Mouse (Mus musculus) heart, embryonic 15.5 days (tissue): ENCODE measurements around the gene Prkg1. TPM values are rescaled to one million over a fixed set of nuclear protein-coding genes. Genes with fewer than 3 reads are reported as not detected.

ENCODE experiments used
- ATAC-seq: fragments of 200-750 bp; cut with Nextera tagmentation; replicated peaks from 2 replicates; pipeline ENCODE4 v1.8.0; 2017; ENCODE audit warnings: low read depth, moderate TSS enrichment; ENCODE audit not compliant: insufficient number of reproducible peaks, insufficient read depth, low FRiP score
- H3K27ac ChIP-seq: fragments of 300-500 bp; sonication (generic); 2 replicates; pipeline ENCODE4 v1.5.1; 2015; ENCODE audit warnings: mild to moderate bottlenecking, inconsistent platforms
- H3K27me3 ChIP-seq: fragments of 300-500 bp; sonication (generic); 2 replicates; pipeline ENCODE4 v1.6.1; 2015; ENCODE audit warnings: inconsistent platforms
- H3K36me3 ChIP-seq: fragments of 300-500 bp; sonication (generic); 2 replicates; pipeline ENCODE4 v1.6.1; 2015; ENCODE audit warnings: mild to moderate bottlenecking, inconsistent platforms
- H3K4me1 ChIP-seq: fragments of 300-500 bp; sonication (generic); replicated peaks from 2 replicates; pipeline ENCODE4 v1.6.1; 2015; ENCODE audit warnings: inconsistent platforms
- H3K4me2 ChIP-seq: fragments of 300-500 bp; sonication (generic); 2 replicates; pipeline ENCODE4 v1.6.1; 2015; ENCODE audit warnings: inconsistent platforms, mild to moderate bottlenecking, moderate library complexity
- H3K4me3 ChIP-seq: fragments of 300-500 bp; sonication (generic); 2 replicates; pipeline ENCODE4 v1.5.1; 2015; ENCODE audit warnings: mild to moderate bottlenecking, inconsistent platforms
- H3K9ac ChIP-seq: fragments of 300-500 bp; sonication (generic); 2 replicates; pipeline ENCODE4 v1.6.1; 2015; ENCODE audit warnings: mild to moderate bottlenecking, inconsistent platforms
- H3K9me3 ChIP-seq: fragments of 300-500 bp; sonication (generic); replicated peaks from 2 replicates; pipeline ENCODE4 v1.6.1; 2016; ENCODE audit warnings: inconsistent platforms
- WGBS: fragments of 180-500 bp; shearing (Covaris S2); methylation state at CpG from one replicate; pipeline ENCODE4 v1.1.7; 2015; ENCODE audit warnings: mixed read lengths; 5-methylcytosine and 5-hydroxymethylcytosine counted together
- polyA plus RNA-seq: library from polyadenylated mRNA; unstranded; fragments of >200 nt; fragmentation: Nextera tagmentation; extraction: Ambion mirVana; gene quantifications from 2 replicates; pipeline ENCODE4 v1.2.1, GENCODE M21; 2015

The Prkg1 gene
- polyA plus RNA-seq, 1 experiment from 2014 or later = 6.0 TPM

DNA sequence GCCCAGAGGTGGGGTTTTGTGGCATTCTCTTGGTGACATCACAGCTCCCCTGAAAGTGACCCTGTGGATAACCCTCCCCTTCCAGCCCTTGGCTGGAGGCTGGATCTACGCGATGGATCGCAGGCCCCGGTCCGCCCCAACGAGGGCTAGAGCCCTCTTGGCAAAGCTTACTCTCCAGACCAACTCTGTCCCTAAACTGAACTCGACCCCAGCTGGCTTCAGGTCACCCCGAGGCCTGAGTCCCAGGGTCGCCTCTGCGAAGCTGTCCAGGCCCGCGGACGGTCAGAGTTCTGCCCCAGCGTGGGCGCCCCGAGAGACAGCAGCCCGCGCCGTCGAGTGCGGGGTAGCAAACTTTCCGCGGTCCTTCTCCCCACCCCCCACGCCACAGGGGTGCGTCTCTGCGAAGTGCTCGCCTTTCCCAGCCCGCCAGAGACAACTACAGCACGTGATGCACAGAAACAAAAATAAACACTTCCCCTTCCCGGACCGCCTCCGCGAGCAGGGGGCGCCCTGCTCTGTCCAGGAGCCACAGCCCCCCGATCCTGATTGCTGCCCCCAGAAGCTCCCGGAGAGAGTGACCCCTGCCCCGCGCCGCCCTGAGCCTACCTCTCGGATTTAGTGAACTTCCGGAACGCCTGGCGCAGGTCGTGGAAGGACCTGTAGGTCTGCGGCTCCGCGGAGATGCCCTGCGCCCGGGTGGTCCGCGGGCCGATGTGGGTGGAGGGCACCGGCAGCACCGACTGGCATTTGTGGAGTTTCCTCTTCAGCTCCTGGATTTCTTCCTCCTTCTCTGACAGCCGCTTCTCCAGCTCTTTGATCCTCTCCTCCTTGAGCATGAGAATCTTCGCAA is 657 bp downstream of the Prkg1 start:
- peak overlapping the region; percentile 88 for H3K4me3 ChIP-seq
- H3K4me1 ChIP-seq = peaks cover 21% of the 10 kb centered on the region
- H3K27ac ChIP-seq = peak overlapping the region; percentile 95
- no peaks in the 10 kb centered on the region for H3K9me3 ChIP-seq
- no peaks in the 10 kb centered on the region for H3K27me3 ChIP-seq
- ATAC-seq = peak; percentile 70
- H3K36me3 ChIP-seq = no peaks in the 10 kb centered on the region
- peak overlapping the region; percentile 84 for H3K9ac ChIP-seq
- WGBS = under 1% methylated on average over 56 of the region's 56 CpGs
- peak overlapping the region; percentile 85 for H3K4me2 ChIP-seq

DNA sequence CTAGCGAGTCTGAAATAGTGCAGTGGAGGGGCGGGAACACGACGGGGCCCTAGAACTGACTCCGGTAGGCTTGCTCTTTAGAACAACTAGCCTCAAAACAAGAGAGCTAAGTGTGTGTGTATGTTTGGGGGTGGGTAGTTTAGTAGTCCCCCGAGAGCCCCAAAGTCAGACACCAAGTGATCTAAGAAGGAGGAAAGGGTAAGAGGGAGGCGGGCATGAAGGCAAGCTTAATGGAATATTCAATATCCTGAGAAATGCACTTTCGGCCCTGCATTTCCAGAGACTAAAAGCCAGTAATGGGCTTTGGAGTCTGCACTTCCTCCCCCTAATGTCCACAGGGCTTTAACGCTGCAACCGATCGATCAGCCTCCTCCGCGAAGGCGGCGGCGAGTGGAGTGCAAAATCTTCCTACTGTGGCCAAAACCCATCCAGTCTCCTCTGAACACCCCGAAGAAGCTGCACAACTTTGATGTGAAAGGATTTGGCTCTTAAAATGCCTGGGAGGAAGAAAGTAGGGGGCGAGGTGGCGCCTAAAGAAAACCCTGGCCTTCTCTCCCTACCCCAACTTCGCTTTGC is 1.5 kb downstream of the Prkg1 start:
- Histone ChIP-seq H3K27me3 (no peaks in the 10 kb centered on the region), H3K4me1 (peaks cover 21% of the 10 kb centered on the region), H3K27ac (peak overlapping the region; percentile 95), H3K4me3 (peak overlapping the region; percentile 88), H3K4me2 (peak overlapping the region; percentile 85), H3K9me3 (no peaks in the 10 kb centered on the region), H3K9ac (peak overlapping the region; percentile 84), H3K36me3 (no peaks in the 10 kb centered on the region)
- WGBS = 6% methylated on average over 20 of the region's 20 CpGs
- no peak for ATAC-seq

DNA sequence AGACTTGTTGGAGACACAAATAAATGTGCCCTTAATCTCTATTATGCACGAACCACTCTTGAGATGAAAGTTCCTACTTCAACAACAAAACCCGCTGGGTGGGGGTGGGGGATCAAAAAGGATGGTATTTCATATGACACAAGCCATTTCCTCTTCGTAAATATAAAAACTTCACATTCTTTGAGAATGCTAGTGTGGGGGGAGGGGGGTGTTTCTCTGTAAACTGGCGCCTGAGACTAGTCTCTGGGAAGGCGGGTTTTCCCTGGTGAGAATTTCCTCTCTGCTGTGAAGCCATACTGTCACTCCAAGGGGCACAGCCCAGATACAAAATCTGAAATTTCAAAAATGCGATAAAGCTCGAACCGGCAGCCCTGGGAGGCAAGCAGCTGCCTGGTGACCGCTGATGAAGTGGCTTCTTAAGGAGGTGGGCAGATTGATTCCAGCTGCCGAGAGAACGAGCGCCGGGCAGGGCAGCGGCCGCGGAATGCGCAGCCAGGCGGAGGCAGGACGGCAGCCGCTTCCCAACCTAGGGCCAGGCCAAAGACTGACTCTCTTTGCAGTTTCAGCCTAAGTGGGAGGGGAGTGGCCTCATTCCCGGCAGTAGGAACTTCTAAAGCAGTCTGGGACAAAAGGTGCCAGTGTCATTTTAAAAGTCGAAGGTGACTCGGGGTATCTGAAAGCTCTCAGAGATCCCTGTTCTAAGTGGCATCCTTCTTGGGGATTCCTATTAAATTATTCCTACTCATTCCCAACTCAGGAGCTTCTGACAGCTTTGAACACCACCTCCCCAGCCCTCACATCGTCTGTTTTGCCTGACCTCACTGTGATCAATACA is 2.2 kb downstream of the Prkg1 start:
- Histone ChIP-seq H3K9me3 (no peaks in the 10 kb centered on the region), H3K9ac (peak overlapping the region; percentile 84), H3K27me3 (no peaks in the 10 kb centered on the region), H3K4me2 (peak overlapping the region; percentile 85), H3K4me3 (peak overlapping the region; percentile 88), H3K36me3 (no peaks in the 10 kb centered on the region), H3K4me1 (peaks cover 21% of the 10 kb centered on the region), H3K27ac (peak overlapping the region; percentile 95)
- peak; percentile 62 for ATAC-seq
- under 1% methylated on average over 24 of the region's 24 CpGs for WGBS

DNA sequence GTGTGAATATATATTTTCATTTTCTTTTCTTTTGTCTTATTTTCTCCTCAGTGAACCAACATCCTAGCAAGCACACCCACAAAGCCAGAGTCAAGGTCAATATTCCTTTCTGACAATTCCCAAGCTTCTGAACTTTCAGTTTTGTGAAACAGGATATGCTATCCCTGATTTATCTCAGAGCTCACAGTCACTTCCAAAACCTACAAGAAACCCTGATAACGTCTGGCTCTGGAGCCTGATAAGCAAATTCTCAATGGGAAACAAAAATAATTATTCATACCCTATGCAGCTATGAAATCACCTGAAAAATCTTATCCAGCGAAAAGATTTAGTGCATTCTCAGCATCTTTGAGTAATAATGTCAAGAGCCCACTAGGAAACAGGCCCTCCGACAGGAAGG is 5.0 kb downstream of the Prkg1 start:
- H3K4me2 ChIP-seq = no peak overlapping the region
- H3K9ac ChIP-seq = no peak overlapping the region
- no peak overlapping the region for H3K27ac ChIP-seq
- H3K9me3 ChIP-seq = no peaks in the 10 kb centered on the region
- peaks cover 33% of the 10 kb centered on the region for H3K4me1 ChIP-seq
- ATAC-seq = no peak
- 45% methylated on average over 3 of the region's 3 CpGs for WGBS
- H3K36me3 ChIP-seq = no peaks in the 10 kb centered on the region
- no peak overlapping the region for H3K4me3 ChIP-seq
- H3K27me3 ChIP-seq = no peaks in the 10 kb centered on the region

DNA sequence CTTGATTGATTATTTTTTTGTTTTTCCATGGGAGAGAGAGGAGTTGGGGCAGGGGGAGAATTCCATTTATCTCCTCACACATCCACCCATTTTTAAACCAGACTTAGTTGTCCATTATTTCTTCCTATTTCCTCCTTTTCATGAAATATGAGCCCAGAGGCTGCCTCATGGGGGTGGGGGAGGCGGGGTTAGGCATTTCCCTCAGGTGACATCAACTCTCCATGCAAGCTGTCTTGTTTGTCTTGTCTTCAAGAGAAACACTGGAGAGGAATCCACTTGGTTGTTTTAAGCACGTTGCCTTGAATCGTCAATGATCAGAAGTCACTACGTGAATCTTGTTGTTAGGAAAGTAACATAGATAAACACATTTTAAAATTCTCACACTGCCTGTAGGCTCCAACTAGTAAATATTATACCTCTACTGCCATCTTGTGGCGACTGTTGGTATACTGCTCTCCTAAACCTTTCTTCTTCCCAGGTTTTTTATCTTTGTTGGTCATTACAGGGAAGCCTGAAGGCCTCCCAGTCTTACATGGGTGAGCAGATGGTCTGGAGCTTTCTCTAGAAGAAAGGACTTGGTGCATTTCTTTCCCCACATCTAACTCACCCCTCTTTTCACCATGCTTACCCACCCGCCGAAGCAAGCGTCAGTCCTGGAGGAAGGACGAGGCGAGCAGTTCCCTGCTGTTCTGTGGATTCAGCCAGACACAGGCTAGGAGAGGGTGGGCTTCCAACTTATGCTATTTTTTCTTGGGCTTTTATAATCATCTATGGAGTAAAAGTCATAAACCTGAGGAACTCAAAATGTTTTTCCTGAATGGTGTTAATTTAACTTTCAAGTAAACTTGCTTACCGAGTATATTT is 8.7 kb downstream of the Prkg1 start:
- Histone ChIP-seq H3K9me3 (no peaks in the 10 kb centered on the region), H3K4me3 (no peak overlapping the region), H3K36me3 (no peaks in the 10 kb centered on the region), H3K27me3 (no peaks in the 10 kb centered on the region), H3K4me1 (peaks cover 40% of the 10 kb centered on the region), H3K27ac (no peak overlapping the region; the same call in 1 of the 2 replicates), H3K4me2 (peak overlapping the region; percentile 35; the same call in 1 of the 2 replicates), H3K9ac (no peak overlapping the region)
- WGBS = 40% methylated on average over 11 of the region's 11 CpGs
- no peak for ATAC-seq

DNA sequence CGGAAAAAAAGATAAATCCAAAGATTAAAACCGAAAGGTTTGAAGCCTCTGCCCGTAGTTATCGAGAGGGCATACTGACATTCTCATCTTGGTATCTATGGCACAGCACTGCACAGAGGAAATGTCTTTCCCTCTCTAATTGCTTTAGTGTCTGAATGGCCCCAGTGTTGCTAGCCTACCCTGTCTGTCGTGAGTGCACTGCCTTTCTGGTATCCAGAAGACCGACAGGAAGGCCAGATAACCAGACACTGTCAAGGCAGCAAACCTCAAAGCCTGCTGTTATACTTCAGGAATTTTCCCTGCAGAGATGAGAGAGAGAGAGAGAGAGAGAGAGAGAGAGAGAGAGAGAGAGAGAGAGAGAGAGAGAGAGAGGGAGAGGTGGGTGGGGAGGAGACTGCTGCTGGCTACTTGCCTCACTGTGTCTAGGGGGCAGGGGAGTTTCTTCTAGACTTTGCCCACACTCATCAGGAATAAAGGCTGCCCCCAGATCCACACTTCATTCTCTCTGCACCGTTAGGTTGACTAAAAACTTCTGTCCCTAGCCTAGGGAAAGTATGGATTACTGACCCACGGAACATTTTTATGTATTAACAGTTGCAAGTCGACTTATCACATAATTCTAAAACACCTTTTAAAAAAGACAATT is 10.1 kb downstream of the Prkg1 start:
- H3K4me1 ChIP-seq = peaks cover 38% of the 10 kb centered on the region
- H3K27ac ChIP-seq = peak overlapping the region; percentile 51; the same call in 1 of the 2 replicates
- 23% methylated on average over 9 of the region's 9 CpGs for WGBS
- H3K9me3 ChIP-seq = no peaks in the 10 kb centered on the region
- H3K36me3 ChIP-seq = no peaks in the 10 kb centered on the region
- ATAC-seq = peak; percentile 58; the same call in 1 of the 2 replicates
- H3K27me3 ChIP-seq = no peaks in the 10 kb centered on the region
- H3K9ac ChIP-seq = no peak overlapping the region
- H3K4me3 ChIP-seq = no peak overlapping the region
- peak overlapping the region; percentile 52 for H3K4me2 ChIP-seq

DNA sequence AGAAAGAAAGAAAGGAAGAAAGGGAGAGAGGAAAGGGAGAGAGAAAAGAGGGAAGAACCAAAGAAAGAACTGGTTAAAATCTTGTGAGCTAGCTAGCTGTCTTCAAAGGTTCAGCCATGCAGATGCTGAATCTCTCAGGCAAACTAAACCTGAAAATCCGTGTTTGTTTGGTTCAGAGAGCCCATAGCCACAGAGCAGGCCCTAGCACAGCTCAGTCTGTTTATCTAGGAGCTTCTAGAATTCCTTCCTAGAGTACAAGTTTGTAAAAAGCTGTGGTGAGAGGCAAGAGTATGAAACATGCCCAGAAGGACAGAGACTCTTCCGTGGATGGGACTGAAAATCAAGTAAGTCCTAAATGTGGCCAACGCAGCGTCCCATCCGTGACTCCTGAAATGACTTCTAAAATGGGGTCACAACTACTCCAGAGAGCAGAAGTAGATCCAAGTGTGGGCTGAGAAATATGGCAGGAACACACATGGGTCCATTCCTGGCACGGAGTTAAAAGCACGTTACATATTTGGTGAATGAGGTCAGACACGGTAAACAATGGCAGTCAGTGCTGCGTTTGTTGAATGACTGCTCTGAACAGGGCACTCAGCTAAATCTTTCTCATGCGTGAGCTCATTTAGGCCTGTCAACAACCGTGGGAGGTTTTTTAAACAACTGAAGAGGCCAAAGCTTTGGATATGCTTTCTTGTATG is 13.7 kb downstream of the Prkg1 start:
- Histone ChIP-seq H3K27me3 (no peaks in the 10 kb centered on the region), H3K4me1 (peaks cover 35% of the 10 kb centered on the region), H3K27ac (peak overlapping the region; percentile 56), H3K9me3 (no peaks in the 10 kb centered on the region), H3K4me2 (0 out of 2 replicates have a peak overlapping the region, but pooled peaks have one; percentile 2), H3K4me3 (no peak overlapping the region), H3K36me3 (no peaks in the 10 kb centered on the region), H3K9ac (no peak overlapping the region)
- ATAC-seq = peak; percentile 47; the same call in 1 of the 2 replicates
- 26% methylated on average over 11 of the region's 11 CpGs for WGBS

DNA sequence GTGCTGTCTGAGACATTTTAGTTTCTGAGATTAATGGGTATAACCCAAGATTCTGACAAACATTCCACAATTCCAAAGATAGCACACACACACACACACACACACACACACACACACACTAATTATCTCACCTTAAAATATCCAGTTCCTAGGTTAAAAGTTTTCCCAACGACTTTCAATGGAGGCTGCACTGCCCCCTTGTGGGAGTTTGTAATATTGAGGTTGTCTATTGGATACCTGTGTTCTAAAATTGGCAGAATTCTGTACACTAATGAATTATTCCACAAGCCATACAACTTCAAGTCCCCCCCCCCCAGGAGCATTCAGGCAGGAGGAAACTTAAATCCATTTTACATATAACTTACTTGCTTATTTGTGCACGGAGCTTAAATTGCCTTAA is 18.2 kb downstream of the Prkg1 start:
- no peak overlapping the region for H3K27ac ChIP-seq
- no peaks in the 10 kb centered on the region for H3K36me3 ChIP-seq
- no peak overlapping the region for H3K4me3 ChIP-seq
- H3K9me3 ChIP-seq = no peaks in the 10 kb centered on the region
- no peak for ATAC-seq
- no peak overlapping the region for H3K4me2 ChIP-seq
- H3K27me3 ChIP-seq = no peaks in the 10 kb centered on the region
- H3K4me1 ChIP-seq = peaks cover 14% of the 10 kb centered on the region
- H3K9ac ChIP-seq = no peak overlapping the region
- 13% methylated on average over 2 of the region's 2 CpGs for WGBS

DNA sequence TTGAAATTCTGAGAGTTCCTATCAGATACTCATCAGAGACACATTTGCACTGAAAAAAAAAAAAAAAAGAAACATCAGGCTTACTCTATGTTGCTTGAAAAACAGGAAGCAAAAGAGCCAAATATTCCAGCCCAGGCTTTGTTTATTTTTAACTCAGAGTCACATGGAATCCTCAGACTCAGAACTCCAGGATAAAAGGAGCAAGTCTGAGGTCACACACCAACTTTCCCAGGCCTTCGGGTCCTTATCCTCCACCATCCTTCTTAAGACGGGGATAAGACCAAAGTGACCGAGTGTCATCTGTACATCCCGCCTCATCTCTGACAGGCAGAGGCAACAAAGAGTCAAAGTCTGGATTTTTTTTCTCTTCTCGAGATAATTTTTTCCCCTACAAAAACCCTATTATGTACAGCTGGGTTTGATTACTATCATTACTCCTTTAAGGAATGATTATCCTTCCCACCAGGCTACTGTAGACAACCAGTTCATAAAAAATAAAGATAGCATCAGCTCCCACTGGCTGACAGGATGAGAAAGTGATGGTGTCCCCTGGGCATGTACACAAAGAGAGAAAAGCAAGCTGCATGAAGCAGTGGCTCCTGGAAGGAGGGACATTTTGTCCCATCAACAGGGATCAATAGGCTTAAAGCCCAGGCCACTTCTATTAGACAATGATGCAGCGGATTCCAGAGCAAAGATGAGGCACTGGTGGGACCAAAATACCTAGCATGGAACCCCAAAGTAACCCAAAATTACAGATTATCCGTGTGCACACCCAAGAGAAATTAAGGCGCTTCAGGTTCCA is 21.4 kb downstream of the Prkg1 start:
- 49% methylated on average over 8 of the region's 8 CpGs for WGBS
- ATAC-seq = no peak
- H3K27me3 ChIP-seq = no peaks in the 10 kb centered on the region
- H3K9me3 ChIP-seq = no peaks in the 10 kb centered on the region
- no peak overlapping the region for H3K9ac ChIP-seq
- no peaks in the 10 kb centered on the region for H3K36me3 ChIP-seq
- H3K4me3 ChIP-seq = no peak overlapping the region
- peaks cover 7% of the 10 kb centered on the region for H3K4me1 ChIP-seq
- 0 out of 2 replicates have a peak overlapping the region, but pooled peaks have one; percentile 2 for H3K27ac ChIP-seq
- no peak overlapping the region for H3K4me2 ChIP-seq
